Mouse (Mus musculus): ENCODE data around the gene Atp5g1.

Gene Atp5g1

GRCm38 (mm10) chr11:96020622-96021021, 54.8 kb downstream of the Atp5g1 start:
- DNase-seq (ENCODE audit: low read depth), result no peak

Data from induced T-regulatory cell, adult 2 months (primary cell).